Mouse (Mus musculus) thymus, adult 2 months (tissue): Measurements from ENCODE around the gene Grk3.

Experiments
- CTCF ChIP-seq: fragments of 200-500 bp; IDR thresholded peaks from 2 replicates; pipeline ENCODE4 v1.5.1; 2012; ENCODE audit warnings: mild to moderate bottlenecking, control low read depth, low read length, moderate library complexity, borderline replicate concordance; ENCODE audit not compliant: control insufficient read depth, poor library complexity, insufficient read depth; ENCODE audit errors: extremely low read depth
- POLR2A ChIP-seq: fragments of 200-500 bp; IDR thresholded peaks from 2 replicates; pipeline ENCODE4 v1.6.1; 2012; ENCODE audit warnings: mild to moderate bottlenecking, low read length, control low read depth, moderate library complexity; ENCODE audit not compliant: control insufficient read depth, poor library complexity, insufficient read depth; ENCODE audit errors: extremely low read depth

DNA sequence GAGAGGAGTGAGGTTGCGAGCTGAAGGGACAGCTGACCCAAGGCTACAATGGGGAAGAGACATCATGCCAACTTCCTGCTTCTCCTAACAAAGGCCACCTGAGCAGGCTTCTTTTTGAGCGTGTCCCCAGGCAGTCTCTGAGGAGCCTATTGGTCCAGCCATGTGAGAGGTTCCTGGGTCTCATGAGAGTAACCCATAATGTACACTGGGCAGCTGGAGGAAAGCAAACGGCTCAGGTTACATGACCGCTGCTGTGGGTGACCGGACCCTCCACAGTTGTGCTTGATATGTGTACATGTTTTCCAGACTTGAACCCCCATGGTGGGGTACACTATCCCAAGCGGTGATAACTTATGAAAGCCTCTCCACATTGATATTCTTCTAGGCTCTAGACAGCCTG is 108.1 kb downstream of the Grk3 start:
- TF ChIP-seq POLR2A = no peak
- no peak for TF ChIP-seq CTCF
